23 mouse cellular contexts compared by ENCODE assay signal in the genomic region with DNA sequence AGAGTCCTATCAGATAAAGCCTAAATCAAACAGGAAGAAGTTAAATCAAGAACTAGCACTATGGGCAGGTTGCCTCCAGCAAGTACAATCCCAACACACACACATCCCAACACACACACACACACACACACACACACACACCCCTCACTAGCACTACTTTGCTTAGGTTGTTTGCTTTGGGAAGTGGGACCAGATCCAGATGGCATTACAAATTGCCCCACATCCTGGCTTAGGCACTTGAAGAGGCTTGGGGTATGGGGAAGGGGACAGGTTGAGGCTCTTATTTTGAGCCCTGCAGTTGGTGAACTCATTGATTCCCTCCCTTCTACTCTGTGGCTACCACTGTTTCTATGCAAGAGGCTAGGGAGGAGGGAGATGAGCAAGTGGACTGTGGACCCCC. TPM values are rescaled to one million over a fixed set of nuclear protein-coding genes. Genes with fewer than 3 reads are reported as not detected.
A peak's percentile ranks its signal among the peaks of the same experiment; 100 is the strongest.
DNase-seq lines count a peak whose midpoint lies in the region; ATAC-seq and TF ChIP-seq lines count a peak whose summit lies in the region.
"Had no signal": no experiment of that assay in that cellular context is flagged by ENCODE, and none has a peak within 500 bp of the region (broad histone marks: within the 10 kb centered on the region; RNA-seq: fewer than 3 reads in every experiment).

No protein-coding gene starts in this region.

- peak; percentile 6 for DNase-seq in cerebellum, adult 11-12 months
- no peak for DNase-seq in hindbrain, postnatal 0 days (ENCODE audit: low spot score)
- peak; percentile 85 for DNase-seq in midbrain, embryonic 11.5 days (ENCODE audit: low spot score, missing footprints)
- no peak for DNase-seq in midbrain, embryonic 10.5 days (ENCODE audit: low spot score)
- DNase-seq in midbrain, embryonic 14.5 days, result no peak
- DNase-seq in midbrain, postnatal 0 days (ENCODE audit: low spot score), result no peak
- DNase-seq: adrenal gland, adult 8-10 months; adrenal gland, postnatal 14 days; adrenal gland, postnatal 36 days; B cell, adult 2 months; cerebellum, adult 11 months; cerebellum, adult 2 months had no signal

- TF ChIP-seq CTCF in hindbrain, postnatal 0 days (IDR thresholded peaks at IDR 0.05; ENCODE audit: low read depth), result no peak
- TF ChIP-seq CTCF in midbrain, postnatal 0 days (IDR thresholded peaks at IDR 0.05), result no peak

- no peak overlapping the region for H3K9ac ChIP-seq in hindbrain, embryonic 13.5 days
- H3K9ac ChIP-seq in hindbrain, postnatal 0 days (replicated peaks; ENCODE audit: low read length), result no peak overlapping the region
- no peak overlapping the region for H3K9ac ChIP-seq in midbrain, embryonic 11.5 days (ENCODE audit: low read length)
- no peak overlapping the region for H3K9ac ChIP-seq in midbrain, embryonic 14.5 days (replicated peaks; ENCODE audit: low read length)
- no peak overlapping the region for H3K9ac ChIP-seq in midbrain, postnatal 0 days (replicated peaks; ENCODE audit: low read length, poor library complexity, severe bottlenecking)
- H3K9ac ChIP-seq: embryonic facial prominence, embryonic 12.5 days; forebrain, embryonic 13.5 days; forebrain, embryonic 15.5 days had no signal

- H3K4me3 ChIP-seq in hindbrain, embryonic 13.5 days, result no peak overlapping the region
- no peak overlapping the region for H3K4me3 ChIP-seq in hindbrain, postnatal 0 days (ENCODE audit: low read length)
- H3K4me3 ChIP-seq in midbrain, embryonic 11.5 days (ENCODE audit: low read depth, low read length), result no peak overlapping the region
- H3K4me3 ChIP-seq in midbrain, embryonic 10.5 days, result no peak overlapping the region
- H3K4me3 ChIP-seq in midbrain, embryonic 14.5 days (replicated peaks; ENCODE audit: low read depth, low read length), result no peak overlapping the region
- no peak overlapping the region for H3K4me3 ChIP-seq in midbrain, postnatal 0 days (ENCODE audit: low read depth, low read length)
- H3K4me3 ChIP-seq: embryonic facial prominence, embryonic 10.5 days; embryonic facial prominence, embryonic 12.5 days; forebrain, embryonic 13.5 days; forebrain, embryonic 15.5 days had no signal

- no peak overlapping the region for H3K4me2 ChIP-seq in hindbrain, embryonic 13.5 days
- H3K4me2 ChIP-seq in hindbrain, postnatal 0 days (ENCODE audit: low read depth, low read length), result no peak overlapping the region
- H3K4me2 ChIP-seq in midbrain, embryonic 11.5 days, result no peak overlapping the region
- no peak overlapping the region for H3K4me2 ChIP-seq in midbrain, embryonic 14.5 days (ENCODE audit: low read length)
- no peak overlapping the region for H3K4me2 ChIP-seq in midbrain, postnatal 0 days (ENCODE audit: low read depth, low read length, poor library complexity, severe bottlenecking)
- H3K4me2 ChIP-seq: embryonic facial prominence, embryonic 12.5 days; forebrain, embryonic 15.5 days had no signal

- H3K4me1 ChIP-seq in hindbrain, embryonic 13.5 days (replicated peaks), result peaks cover 44% of the 10 kb centered on the region
- 0 out of 2 replicates have a peak, but pooled peaks cover 8% of the 10 kb centered on the region for H3K4me1 ChIP-seq in hindbrain, postnatal 0 days (ENCODE audit: insufficient read depth, low read length)
- peaks cover 11% of the 10 kb centered on the region for H3K4me1 ChIP-seq in midbrain, embryonic 11.5 days (ENCODE audit: control insufficient read depth, insufficient read depth, low read length)
- H3K4me1 ChIP-seq in midbrain, embryonic 10.5 days, result peaks cover 39% of the 10 kb centered on the region
- H3K4me1 ChIP-seq in midbrain, embryonic 14.5 days (ENCODE audit: control insufficient read depth, insufficient read depth, low read length), result peaks cover 11% of the 10 kb centered on the region; the same call in 1 of the 2 replicates
- H3K4me1 ChIP-seq in midbrain, postnatal 0 days (ENCODE audit: insufficient read depth, low read length), result no peaks in the 10 kb centered on the region

- no peak for ATAC-seq in cerebellum, adult (ENCODE audit: insufficient number of reproducible peaks, low FRiP score, low TSS enrichment)
- no peak for ATAC-seq in hindbrain, embryonic 13.5 days (ENCODE audit: low FRiP score)
- ATAC-seq in hindbrain, postnatal 0 days, result no peak
- no peak for ATAC-seq in midbrain, embryonic 11.5 days (ENCODE audit: low FRiP score)
- ATAC-seq in midbrain, embryonic 14.5 days (ENCODE audit: low FRiP score, low TSS enrichment), result no peak
- ATAC-seq in midbrain, postnatal 0 days (ENCODE audit: low FRiP score), result no peak
- ATAC-seq: activated CD4-positive, CD25-positive, alpha-beta regulatory T cell, adult 4 months; CD4-positive, CD25-positive, alpha-beta regulatory T cell, adult 4 months; forebrain, embryonic 13.5 days; forebrain, embryonic 15.5 days; Patski had no signal

- peaks cover 62% of the 10 kb centered on the region for H3K27me3 ChIP-seq in hindbrain, embryonic 13.5 days
- H3K27me3 ChIP-seq in hindbrain, postnatal 0 days (ENCODE audit: insufficient read depth, low read length), result peaks cover 15% of the 10 kb centered on the region; the same call in 1 of the 2 replicates
- H3K27me3 ChIP-seq in midbrain, embryonic 11.5 days (ENCODE audit: control insufficient read depth, insufficient read depth, low read length), result peaks cover 56% of the 10 kb centered on the region
- H3K27me3 ChIP-seq in midbrain, embryonic 10.5 days (ENCODE audit: low read depth, poor library complexity, severe bottlenecking), result peaks cover 71% of the 10 kb centered on the region
- peaks cover 23% of the 10 kb centered on the region for H3K27me3 ChIP-seq in midbrain, embryonic 14.5 days (ENCODE audit: control insufficient read depth, insufficient read depth, low read length)
- H3K27me3 ChIP-seq in midbrain, postnatal 0 days (ENCODE audit: insufficient read depth, low read length), result 0 out of 2 replicates have a peak, but pooled peaks cover 6% of the 10 kb centered on the region
- H3K27me3 ChIP-seq: CH12.LX had no signal

- H3K27ac ChIP-seq in hindbrain, embryonic 13.5 days, result 0 out of 2 replicates have a peak overlapping the region, but pooled peaks have one; percentile 97
- H3K27ac ChIP-seq in hindbrain, postnatal 0 days, result no peak overlapping the region
- H3K27ac ChIP-seq in midbrain, embryonic 11.5 days (ENCODE audit: low read depth, low read length), result no peak overlapping the region
- no peak overlapping the region for H3K27ac ChIP-seq in midbrain, embryonic 10.5 days (replicated peaks)
- H3K27ac ChIP-seq in midbrain, embryonic 14.5 days (replicated peaks; ENCODE audit: low read depth, low read length), result peak overlapping the region; percentile 86; the same call in 1 of the 2 replicates
- H3K27ac ChIP-seq in midbrain, postnatal 0 days (ENCODE audit: low read depth, low read length), result no peak overlapping the region
- H3K27ac ChIP-seq: embryonic facial prominence, embryonic 10.5 days; embryonic facial prominence, embryonic 12.5 days; forebrain, embryonic 13.5 days; forebrain, embryonic 15.5 days had no signal

- no peaks in the 10 kb centered on the region for H3K36me3 ChIP-seq in hindbrain, embryonic 13.5 days
- H3K36me3 ChIP-seq in hindbrain, postnatal 0 days (ENCODE audit: insufficient read depth, low read length), result no peaks in the 10 kb centered on the region
- no peaks in the 10 kb centered on the region for H3K36me3 ChIP-seq in midbrain, embryonic 11.5 days (ENCODE audit: control insufficient read depth, insufficient read depth, low read length)
- H3K36me3 ChIP-seq in midbrain, embryonic 10.5 days, result no peaks in the 10 kb centered on the region
- no peaks in the 10 kb centered on the region for H3K36me3 ChIP-seq in midbrain, embryonic 14.5 days (ENCODE audit: control insufficient read depth, insufficient read depth, low read length)
- no peaks in the 10 kb centered on the region for H3K36me3 ChIP-seq in midbrain, postnatal 0 days (ENCODE audit: insufficient read depth, low read length)
- H3K36me3 ChIP-seq: embryonic facial prominence, embryonic 10.5 days; embryonic facial prominence, embryonic 12.5 days; forebrain, embryonic 15.5 days; G1E had no signal

- no peaks in the 10 kb centered on the region for H3K9me3 ChIP-seq in hindbrain, embryonic 13.5 days
- H3K9me3 ChIP-seq in hindbrain, postnatal 0 days (ENCODE audit: low read length), result no peaks in the 10 kb centered on the region
- H3K9me3 ChIP-seq in midbrain, embryonic 11.5 days (ENCODE audit: control insufficient read depth, low read length), result no peaks in the 10 kb centered on the region
- no peaks in the 10 kb centered on the region for H3K9me3 ChIP-seq in midbrain, embryonic 10.5 days (replicated peaks)
- no peaks in the 10 kb centered on the region for H3K9me3 ChIP-seq in midbrain, embryonic 14.5 days (ENCODE audit: control insufficient read depth, low read length)
- no peaks in the 10 kb centered on the region for H3K9me3 ChIP-seq in midbrain, postnatal 0 days (ENCODE audit: low read length)
- H3K9me3 ChIP-seq: embryonic facial prominence, embryonic 10.5 days; embryonic facial prominence, embryonic 12.5 days; forebrain, embryonic 13.5 days; forebrain, embryonic 15.5 days; G1E had no signal

RNA-seq across cellular contexts. Expression of gene Nrn1, which starts 12.6 kb away (rescaled TPM):
- polyA plus RNA-seq in hindbrain, embryonic 13.5 days (2015; fragmentation: Nextera tagmentation; extraction: Ambion mirVana), result 60.6 and 62.8 TPM in 2 replicates
- 112 and 125 TPM in 2 replicates for total RNA-seq in hindbrain, postnatal 0 days (2014; rRNA removed)
- polyA plus RNA-seq in hindbrain, postnatal 0 days (2015; fragmentation: Nextera tagmentation; extraction: Ambion mirVana), result 73.8 and 76.0 TPM in 2 replicates
- 52.7 and 53.5 TPM in 2 replicates for polyA plus RNA-seq in midbrain, embryonic 11.5 days (2014; fragmentation: Nextera tagmentation; extraction: Ambion mirVana)
- 13.7 and 23.4 TPM in 2 replicates for polyA plus RNA-seq in midbrain, embryonic 10.5 days (2016; fragmentation: Nextera tagmentation; extraction: Ambion mirVana)
- 80.6 and 81.1 TPM in 2 replicates for polyA plus RNA-seq in midbrain, embryonic 14.5 days (2014; fragmentation: Nextera tagmentation; extraction: Ambion mirVana)
- total RNA-seq in midbrain, postnatal 0 days (2014; rRNA removed), result 122 and 155 TPM in 2 replicates
- 54.0 and 67.8 TPM in 2 replicates for polyA plus RNA-seq in midbrain, postnatal 0 days (2015; fragmentation: Nextera tagmentation; extraction: Ambion mirVana)
- total RNA-seq: CH12.LX had no signal
- polyA plus RNA-seq: G1E had no signal

Comparison
In these comparisons a context has a peak if more than half of its experiments do, and no peak if none do; other contexts are left out.
1. DNase-seq: peak in cerebellum, adult 11-12 months (single experiment) and midbrain, embryonic 11.5 days (single experiment); none in hindbrain, postnatal 0 days (single experiment), midbrain, embryonic 10.5 days (single experiment), midbrain, embryonic 14.5 days (single experiment) and midbrain, postnatal 0 days (single experiment).
2. H3K27ac ChIP-seq: peak in hindbrain, embryonic 13.5 days (single experiment) and midbrain, embryonic 14.5 days (single experiment); none in hindbrain, postnatal 0 days (single experiment), midbrain, embryonic 11.5 days (single experiment), midbrain, embryonic 10.5 days (single experiment) and midbrain, postnatal 0 days (single experiment).